Mouse (Mus musculus): ENCODE data around the gene Rnase2b. TPM values are rescaled to one million over a fixed set of nuclear protein-coding genes. Genes with fewer than 3 reads are reported as not detected.

Gene Rnase2b
- polyA plus RNA-seq, 1 experiment from 2014 or later = 0.16 TPM

DNA sequence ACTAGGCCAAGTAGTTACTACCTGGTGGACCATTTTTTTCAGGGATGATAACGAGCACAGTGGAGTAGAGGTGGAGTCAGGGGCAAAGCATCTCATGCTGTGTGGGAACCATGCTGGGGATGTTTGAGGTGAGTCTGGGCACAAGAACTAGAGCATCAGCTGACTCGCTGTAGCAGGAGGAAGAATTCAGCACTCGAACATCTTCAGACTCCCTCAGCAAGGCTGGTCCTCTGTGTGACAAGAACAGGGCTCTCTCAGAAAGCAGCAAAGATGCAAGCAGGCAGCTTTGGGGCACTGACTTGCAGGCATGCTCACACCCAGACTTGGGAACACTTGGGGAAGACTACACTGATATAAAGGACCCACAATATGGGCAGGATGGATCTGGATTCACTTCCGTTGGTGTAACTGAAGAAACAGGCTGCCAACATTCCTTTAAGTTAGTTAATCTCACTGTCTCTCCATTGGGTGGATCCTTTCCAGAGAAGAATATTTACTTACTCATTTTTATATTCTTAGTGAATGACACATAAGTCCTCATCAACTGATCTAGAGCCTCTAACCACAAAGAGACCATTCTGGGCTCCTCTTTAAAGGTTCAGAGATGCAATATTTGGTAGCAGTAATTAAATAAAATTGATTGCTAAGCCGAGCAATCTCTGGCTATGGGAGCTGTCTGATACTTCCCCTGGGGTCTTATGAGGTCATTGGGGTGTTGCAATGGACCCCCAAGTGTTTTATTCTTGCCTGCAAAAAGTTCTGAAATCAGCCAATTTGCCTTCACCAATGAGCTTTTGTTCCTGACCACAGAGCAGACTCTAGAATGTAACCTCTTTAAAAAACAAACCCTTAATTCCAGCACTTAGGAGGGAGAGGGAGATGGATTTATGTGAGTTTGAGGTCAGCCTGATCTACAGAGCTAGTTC, 37.3 kb downstream of the Rnase2b start, which contains the start of gene Ang2:
Gene Ang2 (minus strand): TSS at position 51 of the 926 bp plus-strand sequence.
- H3K27ac ChIP-seq (ENCODE audit: low read length) = no peak within 1 kb of the TSS
- H3K4me1 ChIP-seq (ENCODE audit: insufficient read depth, low read depth, low read length) = no peaks in the 10 kb centered on the region
- H3K4me3 ChIP-seq (ENCODE audit: low read depth, low read length) = no peak within 1 kb of the TSS
- WGBS = 68% methylated on average over 5 of the region's 5 CpGs
- no peaks in the 10 kb centered on the region for H3K36me3 ChIP-seq (ENCODE audit: insufficient read depth, low read length)
- no peak within 1 kb of the TSS for H3K4me2 ChIP-seq (replicated peaks; ENCODE audit: low read depth, low read length)
- no peaks in the 10 kb centered on the region for H3K9me3 ChIP-seq (ENCODE audit: low read length)
- DNase-seq (ENCODE audit: low spot score) (no peak), ATAC-seq (no peak)
- no peak within 1 kb of the TSS for H3K9ac ChIP-seq (replicated peaks; ENCODE audit: low read depth)
- TF ChIP-seq CTCF (IDR thresholded peaks at IDR 0.05) (no peak), EP300 (IDR thresholded peaks at IDR 0.05) (no peak)
- no peaks in the 10 kb centered on the region for H3K27me3 ChIP-seq (replicated peaks; ENCODE audit: insufficient read depth, low read length)

DNA sequence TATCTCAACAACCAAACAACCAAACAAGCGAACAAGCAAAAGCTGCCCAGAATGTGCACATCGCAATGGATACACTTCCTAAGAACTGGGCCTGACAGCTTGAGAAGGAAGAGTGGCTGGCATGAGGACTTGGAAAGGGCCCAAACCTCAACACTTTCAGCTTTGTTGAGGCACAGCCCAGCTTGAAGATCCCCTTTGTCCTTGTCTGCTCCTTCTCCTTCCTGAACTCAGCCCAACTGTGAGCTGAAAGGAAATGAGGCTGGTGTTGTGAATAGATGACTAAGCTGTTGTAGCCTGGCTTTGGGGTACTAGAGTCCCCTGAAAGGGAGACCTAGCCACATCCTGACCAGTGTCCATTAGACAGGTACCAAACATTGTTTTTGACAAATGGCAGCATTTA, 38.0 kb downstream of the Rnase2b start:
- H3K27me3 ChIP-seq (replicated peaks; ENCODE audit: insufficient read depth, low read length) = no peaks in the 10 kb centered on the region
- DNase-seq (ENCODE audit: low spot score) (no peak), ATAC-seq (no peak)
- WGBS = 81% methylated on average over 2 of the region's 2 CpGs
- H3K9me3 ChIP-seq (ENCODE audit: low read length) = no peaks in the 10 kb centered on the region
- no peak overlapping the region for H3K9ac ChIP-seq (replicated peaks; ENCODE audit: low read depth)
- no peak overlapping the region for H3K4me3 ChIP-seq (ENCODE audit: low read depth, low read length)
- H3K4me1 ChIP-seq (ENCODE audit: insufficient read depth, low read depth, low read length) = no peaks in the 10 kb centered on the region
- TF ChIP-seq CTCF (IDR thresholded peaks at IDR 0.05) (no peak), EP300 (IDR thresholded peaks at IDR 0.05) (no peak)
- no peaks in the 10 kb centered on the region for H3K36me3 ChIP-seq (ENCODE audit: insufficient read depth, low read length)
- no peak overlapping the region for H3K27ac ChIP-seq (ENCODE audit: low read length)
- H3K4me2 ChIP-seq (replicated peaks; ENCODE audit: low read depth, low read length) = no peak overlapping the region

GRCm38 (mm10) chr14:51200466-51200865, 38.4 kb downstream of the Rnase2b start:
- Histone ChIP-seq H3K4me3 (ENCODE audit: low read depth, low read length) (no peak overlapping the region), H3K36me3 (ENCODE audit: insufficient read depth, low read length) (no peaks in the 10 kb centered on the region), H3K27me3 (replicated peaks; ENCODE audit: insufficient read depth, low read length) (no peaks in the 10 kb centered on the region), H3K9ac (replicated peaks; ENCODE audit: low read depth) (no peak overlapping the region), H3K4me1 (ENCODE audit: insufficient read depth, low read depth, low read length) (no peaks in the 10 kb centered on the region), H3K9me3 (ENCODE audit: low read length) (no peaks in the 10 kb centered on the region), H3K27ac (ENCODE audit: low read length) (no peak overlapping the region), H3K4me2 (replicated peaks; ENCODE audit: low read depth, low read length) (no peak overlapping the region)
- DNase-seq (ENCODE audit: low spot score) (no peak), ATAC-seq (no peak)
- 89% methylated on average over 2 of the region's 2 CpGs for WGBS
- no peak for TF ChIP-seq EP300 (IDR thresholded peaks at IDR 0.05)

DNA sequence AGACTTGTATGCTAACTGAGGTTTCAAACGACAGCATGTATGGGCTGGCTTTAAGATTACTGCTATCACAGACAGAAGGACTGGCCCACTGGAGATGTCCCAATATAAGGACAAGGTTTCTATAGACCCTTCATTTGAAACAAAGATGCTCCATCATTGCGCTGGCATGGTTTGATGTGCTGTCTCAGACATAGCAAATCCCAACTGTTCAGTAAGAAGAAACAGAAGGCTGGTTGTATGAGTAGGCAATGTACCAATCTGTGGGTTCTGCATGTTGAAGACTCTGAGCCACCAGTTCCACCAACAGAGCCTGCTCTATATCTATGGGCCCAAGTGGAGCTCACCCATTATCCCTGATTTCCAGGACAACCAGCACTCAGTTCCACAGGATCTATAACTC, 41.1 kb downstream of the Rnase2b start, which contains the start of gene Ear14:
Gene Ear14 (plus strand): TSS at position 277 of the 400 bp plus-strand sequence.
- H3K9ac ChIP-seq (replicated peaks; ENCODE audit: low read depth) = no peak within 1 kb of the TSS
- H3K9me3 ChIP-seq (ENCODE audit: low read length) = no peaks in the 10 kb centered on the region
- H3K27ac ChIP-seq (ENCODE audit: low read length) = no peak within 1 kb of the TSS
- TF ChIP-seq EP300 (IDR thresholded peaks at IDR 0.05) (no peak), CTCF (IDR thresholded peaks at IDR 0.05) (no peak)
- H3K36me3 ChIP-seq (ENCODE audit: insufficient read depth, low read length) = no peaks in the 10 kb centered on the region
- H3K27me3 ChIP-seq (replicated peaks; ENCODE audit: insufficient read depth, low read length) = no peaks in the 10 kb centered on the region
- no peak within 1 kb of the TSS for H3K4me3 ChIP-seq (ENCODE audit: low read depth, low read length)
- 81% methylated on average over 2 of the region's 2 CpGs for WGBS
- no peak within 1 kb of the TSS for H3K4me2 ChIP-seq (replicated peaks; ENCODE audit: low read depth, low read length)
- no peaks in the 10 kb centered on the region for H3K4me1 ChIP-seq (ENCODE audit: insufficient read depth, low read depth, low read length)
- ATAC-seq (no peak), DNase-seq (ENCODE audit: low spot score) (no peak)

Other genes with a start within 250 kb of the Rnase2b start
- 96.7 and 102 TPM in 2 replicates for gene Osgep, start 237.4 kb upstream of the Rnase2b start, polyA plus RNA-seq (2015; fragmentation: Nextera tagmentation; extraction: Ambion mirVana)
- 52.4 and 61.2 TPM in 2 replicates for gene Apex1, start 237.3 kb upstream of the Rnase2b start, polyA plus RNA-seq (2015; fragmentation: Nextera tagmentation; extraction: Ambion mirVana)
- 52.0 and 52.3 TPM in 2 replicates for gene Pip4p1, start 231.4 kb upstream of the Rnase2b start, polyA plus RNA-seq (2015; fragmentation: Nextera tagmentation; extraction: Ambion mirVana)
- gene Pnp, start 231.2 kb upstream of the Rnase2b start, polyA plus RNA-seq (2015; fragmentation: Nextera tagmentation; extraction: Ambion mirVana) = 74.6 and 76.8 TPM in 2 replicates
- gene Gm49342, start 217.7 kb upstream of the Rnase2b start, polyA plus RNA-seq (2015; fragmentation: Nextera tagmentation; extraction: Ambion mirVana) = not detected in 2 replicates
- 0.80 and 1.2 TPM in 2 replicates for gene Pnp2, start 206.3 kb upstream of the Rnase2b start, polyA plus RNA-seq (2015; fragmentation: Nextera tagmentation; extraction: Ambion mirVana)
- gene Rnase10, start 154.5 kb upstream of the Rnase2b start, polyA plus RNA-seq (2015; fragmentation: Nextera tagmentation; extraction: Ambion mirVana) = 0.14 TPM in 1 of 2 replicates, not detected in the other
- gene Rnase9, start 120.4 kb upstream of the Rnase2b start, polyA plus RNA-seq (2015; fragmentation: Nextera tagmentation; extraction: Ambion mirVana) = not detected in 2 replicates
- not detected in 2 replicates for gene Rnase11, start 112.1 kb upstream of the Rnase2b start, polyA plus RNA-seq (2015; fragmentation: Nextera tagmentation; extraction: Ambion mirVana)
- gene Rnase12, start 104.6 kb upstream of the Rnase2b start, polyA plus RNA-seq (2015; fragmentation: Nextera tagmentation; extraction: Ambion mirVana) = 0.27 and 0.55 TPM in 2 replicates
- gene Olfr750, start 87.8 kb upstream of the Rnase2b start, polyA plus RNA-seq (2015; fragmentation: Nextera tagmentation; extraction: Ambion mirVana) = 0.05 and 0.10 TPM in 2 replicates
- gene Rnase4, start 71.2 kb upstream of the Rnase2b start, polyA plus RNA-seq (2015; fragmentation: Nextera tagmentation; extraction: Ambion mirVana) = 423 and 443 TPM in 2 replicates
- 41.5 and 45.4 TPM in 2 replicates for gene Ang, start 71.1 kb upstream of the Rnase2b start, polyA plus RNA-seq (2015; fragmentation: Nextera tagmentation; extraction: Ambion mirVana)
- gene Eddm3b, start 47.8 kb upstream of the Rnase2b start, polyA plus RNA-seq (2015; fragmentation: Nextera tagmentation; extraction: Ambion mirVana) = 0.08 and 0.15 TPM in 2 replicates
- gene Rnase6, start 38.4 kb upstream of the Rnase2b start, polyA plus RNA-seq (2015; fragmentation: Nextera tagmentation; extraction: Ambion mirVana) = 2.9 and 3.2 TPM in 2 replicates
- gene Rnase1, start 15.5 kb upstream of the Rnase2b start, polyA plus RNA-seq (2015; fragmentation: Nextera tagmentation; extraction: Ambion mirVana) = 0.70 and 0.74 TPM in 2 replicates
- gene Ang2, start 36.9 kb downstream of the Rnase2b start, polyA plus RNA-seq (2015; fragmentation: Nextera tagmentation; extraction: Ambion mirVana) = not detected in 2 replicates
- gene Ear14, start 41.1 kb downstream of the Rnase2b start, polyA plus RNA-seq (2015; fragmentation: Nextera tagmentation; extraction: Ambion mirVana) = not detected in 2 replicates
- gene Rnase2a, start 93.9 kb downstream of the Rnase2b start, polyA plus RNA-seq (2015; fragmentation: Nextera tagmentation; extraction: Ambion mirVana) = not detected in 2 replicates
- gene Gm7247, start 199.5 kb downstream of the Rnase2b start, polyA plus RNA-seq (2015; fragmentation: Nextera tagmentation; extraction: Ambion mirVana) = not detected in 2 replicates
- gene Vmn2r88, start 248.6 kb downstream of the Rnase2b start, polyA plus RNA-seq (2015; fragmentation: Nextera tagmentation; extraction: Ambion mirVana) = not detected in 2 replicates

Measured in lung, postnatal 0 days (tissue).